Mouse (Mus musculus) forebrain, embryonic 10.5 days (tissue): ENCODE data around the gene Lrrtm4. TPM values are rescaled to one million over a fixed set of nuclear protein-coding genes. Genes with fewer than 3 reads are reported as not detected.

Experiments used
- DNase-seq: peaks from one replicate; pipeline ENCODE4 v3.0.0-alpha.2; 2017; ENCODE audit warnings: low spot score; ENCODE audit errors: extremely low spot score
- H3K27ac ChIP-seq: fragments of 300-500 bp; sonication (generic); 2 replicates; pipeline ENCODE4 v1.5.1; 2016; ENCODE audit warnings: mild to moderate bottlenecking
- H3K27me3 ChIP-seq: fragments of 300-500 bp; sonication (generic); 2 replicates; pipeline ENCODE4 v1.6.1; 2016; ENCODE audit warnings: mild to moderate bottlenecking; ENCODE audit not compliant: poor library complexity, severe bottlenecking
- H3K36me3 ChIP-seq: fragments of 300-500 bp; sonication (generic); replicated peaks from 2 replicates; pipeline ENCODE4 v1.6.1; 2016; ENCODE audit warnings: mild to moderate bottlenecking, moderate library complexity
- H3K4me1 ChIP-seq: fragments of 300-500 bp; sonication (generic); 2 replicates; pipeline ENCODE4 v1.6.1; 2016
- H3K4me3 ChIP-seq: fragments of 300-500 bp; sonication (generic); 2 replicates; pipeline ENCODE4 v1.5.1; 2016; ENCODE audit warnings: mild to moderate bottlenecking, moderate library complexity
- H3K9me3 ChIP-seq: fragments of 300-500 bp; sonication (generic); 2 replicates; pipeline ENCODE4 v1.6.1; 2016; ENCODE audit warnings: mild to moderate bottlenecking, moderate library complexity
- WGBS: fragments of 180-500 bp; shearing (Covaris S2); methylation state at CpG from one replicate; pipeline ENCODE4 v1.1.7; 2016; 5-methylcytosine and 5-hydroxymethylcytosine counted together
- polyA plus RNA-seq: library from polyadenylated mRNA; unstranded; fragments of >200 nt; fragmentation: Nextera tagmentation; extraction: Ambion mirVana; gene quantifications from 2 replicates; pipeline ENCODE4 v1.2.1, GENCODE M21; 2016

Lrrtm4 gene
- polyA plus RNA-seq, 1 experiment from 2014 or later = 1.4 TPM

DNA sequence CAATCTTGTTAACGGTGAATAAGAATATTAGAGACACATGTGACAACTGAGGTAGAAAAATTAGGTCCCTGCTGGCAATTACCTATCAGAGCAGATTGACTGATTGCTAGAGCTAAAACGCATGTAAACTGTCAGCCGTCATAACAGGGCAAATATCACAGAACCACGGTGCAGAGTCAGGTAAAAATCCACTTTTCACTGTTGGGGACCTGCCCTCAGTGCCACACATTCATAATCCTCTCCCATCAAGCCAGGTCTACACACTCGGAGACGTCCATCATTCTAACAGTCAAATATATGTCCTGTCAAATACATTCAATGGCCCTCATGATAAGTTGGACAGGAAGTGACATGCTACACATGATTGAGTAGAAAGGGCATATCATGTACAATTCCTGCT is 826.6 kb downstream of the Lrrtm4 start:
- no peak for DNase-seq
- no peak overlapping the region for H3K4me3 ChIP-seq
- H3K27ac ChIP-seq = no peak overlapping the region
- whole genome bisulfite sequencing = 93% methylated on average over 6 of the region's 6 CpGs
- H3K36me3 ChIP-seq = no peaks in the 10 kb centered on the region
- H3K27me3 ChIP-seq = no peaks in the 10 kb centered on the region
- no peaks in the 10 kb centered on the region for H3K4me1 ChIP-seq
- no peaks in the 10 kb centered on the region for H3K9me3 ChIP-seq

DNA sequence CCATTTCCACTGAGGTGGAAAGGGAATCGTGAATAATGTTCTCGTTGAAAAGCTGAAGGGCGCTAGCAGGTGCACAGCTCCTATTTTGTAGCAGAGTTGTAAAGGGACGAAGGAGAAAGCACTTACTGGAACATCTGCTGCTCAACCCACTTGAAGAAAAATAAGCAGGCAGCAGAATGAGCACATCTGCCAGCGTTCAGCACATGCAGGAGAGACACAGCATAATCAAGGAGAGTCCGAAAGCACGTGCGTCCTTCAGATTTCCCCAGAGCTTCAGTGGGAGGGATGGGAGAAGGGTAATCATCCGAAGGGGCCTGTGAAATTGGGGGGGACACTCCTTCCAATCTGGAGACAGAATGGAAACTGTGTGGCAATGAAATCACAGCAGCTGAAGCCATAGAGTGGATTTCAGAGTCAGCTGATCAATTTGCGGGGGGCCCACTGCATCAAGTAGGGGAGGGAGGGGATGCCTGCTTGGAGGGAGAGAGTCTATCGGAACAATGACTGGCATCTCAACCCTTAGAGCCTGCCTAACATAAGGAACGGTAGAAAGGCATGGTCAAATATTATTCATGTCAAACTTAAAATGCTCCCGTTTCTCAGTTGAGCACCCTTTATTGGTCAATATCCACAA is 838.4 kb downstream of the Lrrtm4 start:
- Histone ChIP-seq H3K27ac (no peak overlapping the region), H3K9me3 (no peaks in the 10 kb centered on the region), H3K4me1 (no peaks in the 10 kb centered on the region), H3K4me3 (no peak overlapping the region), H3K27me3 (no peaks in the 10 kb centered on the region), H3K36me3 (no peaks in the 10 kb centered on the region)
- WGBS = 84% methylated on average over 13 of the region's 13 CpGs
- no peak for DNase-seq

Other genes with a start within 250 kb of the Lrrtm4 start
- gene Gm20594, start 201.0 kb upstream of the Lrrtm4 start, polyA plus RNA-seq = not detected in 2 replicates